Mouse (Mus musculus): ENCODE data around the gene Aspdh.

Gene Aspdh

GRCm38 (mm10) chr7:44470696-44471612, 5.8 kb downstream of the Aspdh start:
- no peak for ATAC-seq (ENCODE audit: insufficient number of reproducible peaks, low FRiP score, low TSS enrichment)

- ATAC-seq (ENCODE audit: insufficient number of reproducible peaks, low FRiP score, low TSS enrichment): no peak
Observed at GRCm38 (mm10) chr7:44471880-44472557, 6.8 kb downstream of the Aspdh start.

GRCm38 (mm10) chr7:44472558-44472885, 7.3 kb downstream of the Aspdh start:
- ATAC-seq (ENCODE audit: insufficient number of reproducible peaks, low FRiP score, low TSS enrichment): no peak

- no peak for ATAC-seq (ENCODE audit: insufficient number of reproducible peaks, low FRiP score, low TSS enrichment)
Observed at GRCm38 (mm10) chr7:44472961-44473646, 7.9 kb downstream of the Aspdh start.

GRCm38 (mm10) chr7:44474419-44474818, 9.2 kb downstream of the Aspdh start:
- ATAC-seq (ENCODE audit: insufficient number of reproducible peaks, low FRiP score, low TSS enrichment): no peak; the same call in 1 of the 2 replicates

GRCm38 (mm10) chr7:44475046-44475614, 9.9 kb downstream of the Aspdh start:
- ATAC-seq (ENCODE audit: insufficient number of reproducible peaks, low FRiP score, low TSS enrichment): no peak

GRCm38 (mm10) chr7:44482836-44483435, 17.7 kb downstream of the Aspdh start:
- no peak for ATAC-seq (ENCODE audit: insufficient number of reproducible peaks, low FRiP score, low TSS enrichment)

- no peak for ATAC-seq (ENCODE audit: insufficient number of reproducible peaks, low FRiP score, low TSS enrichment)
Observed at GRCm38 (mm10) chr7:44484109-44484508, 18.9 kb downstream of the Aspdh start.

GRCm38 (mm10) chr7:44484841-44485571, 19.8 kb downstream of the Aspdh start:
- peak; percentile 65; the same call in 1 of the 2 replicates for ATAC-seq (ENCODE audit: insufficient number of reproducible peaks, low FRiP score, low TSS enrichment)

GRCm38 (mm10) chr7:44485572-44486195, 20.5 kb downstream of the Aspdh start:
- ATAC-seq (ENCODE audit: insufficient number of reproducible peaks, low FRiP score, low TSS enrichment): no peak

GRCm38 (mm10) chr7:44486927-44487575, 21.9 kb downstream of the Aspdh start:
- ATAC-seq (ENCODE audit: insufficient number of reproducible peaks, low FRiP score, low TSS enrichment): no peak

- no peak for ATAC-seq (ENCODE audit: insufficient number of reproducible peaks, low FRiP score, low TSS enrichment)
Observed at GRCm38 (mm10) chr7:44487936-44488335, 22.7 kb downstream of the Aspdh start.

- ATAC-seq (ENCODE audit: insufficient number of reproducible peaks, low FRiP score, low TSS enrichment): no peak
Observed at GRCm38 (mm10) chr7:44488545-44488944, 23.4 kb downstream of the Aspdh start.

- ATAC-seq (ENCODE audit: insufficient number of reproducible peaks, low FRiP score, low TSS enrichment): no peak
Observed at GRCm38 (mm10) chr7:44490281-44490680, 25.1 kb downstream of the Aspdh start.

- no peak for ATAC-seq (ENCODE audit: insufficient number of reproducible peaks, low FRiP score, low TSS enrichment)
Observed at GRCm38 (mm10) chr7:44491391-44491790, 26.2 kb downstream of the Aspdh start.

GRCm38 (mm10) chr7:44492166-44492826, 27.1 kb downstream of the Aspdh start:
- ATAC-seq (ENCODE audit: insufficient number of reproducible peaks, low FRiP score, low TSS enrichment): no peak

GRCm38 (mm10) chr7:44494681-44495080, 29.5 kb downstream of the Aspdh start:
- ATAC-seq (ENCODE audit: insufficient number of reproducible peaks, low FRiP score, low TSS enrichment): no peak

GRCm38 (mm10) chr7:44495086-44495485, 29.9 kb downstream of the Aspdh start:
- ATAC-seq (ENCODE audit: insufficient number of reproducible peaks, low FRiP score, low TSS enrichment): no peak

All from cerebellum, adult (tissue).